Mouse (Mus musculus) thymus, adult 2 months (tissue): ENCODE measurements at regions not wholly inside any gene's neighbourhood (a gene's known extent, or its start where the extent isn't known, plus 50 kb on each side); places are given as distances from the start of the nearest gene placed in this dataset.

Source experiments
- CTCF ChIP-seq: fragments of 200-500 bp; IDR thresholded peaks from 2 replicates; pipeline ENCODE4 v1.5.1; 2012; ENCODE audit warnings: mild to moderate bottlenecking, control low read depth, low read length, moderate library complexity, borderline replicate concordance; ENCODE audit not compliant: control insufficient read depth, poor library complexity, insufficient read depth; ENCODE audit errors: extremely low read depth
- POLR2A ChIP-seq: fragments of 200-500 bp; IDR thresholded peaks from 2 replicates; pipeline ENCODE4 v1.6.1; 2012; ENCODE audit warnings: mild to moderate bottlenecking, low read length, control low read depth, moderate library complexity; ENCODE audit not compliant: control insufficient read depth, poor library complexity, insufficient read depth; ENCODE audit errors: extremely low read depth

DNA sequence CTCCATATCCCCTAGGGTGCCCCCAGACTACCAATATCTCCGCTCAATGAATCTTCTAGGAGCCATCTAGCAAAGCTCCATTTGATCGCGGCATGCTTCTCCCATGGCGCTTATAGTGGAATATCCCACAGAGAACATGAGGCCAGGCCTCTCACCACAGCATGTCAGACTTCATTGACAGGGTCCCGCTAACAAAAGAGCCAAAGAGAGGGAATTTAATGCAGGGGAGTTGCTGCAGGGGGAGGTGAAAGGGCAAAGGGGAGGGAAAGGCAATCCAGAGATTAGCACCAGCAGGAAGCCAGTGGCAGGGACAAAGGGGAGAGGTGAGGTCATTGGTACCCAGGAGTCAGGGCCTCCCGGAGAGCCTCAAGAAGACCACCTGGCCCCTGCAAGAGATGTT lies 424.0 kb upstream of the Smim15 start:
- TF ChIP-seq CTCF (no peak), POLR2A (no peak)
